Mouse (Mus musculus) layer of hippocampus, adult 9-10 months (tissue): Measurements from ENCODE around the gene Amotl2.
A peak's percentile ranks its signal among the peaks of the same experiment; 100 is the strongest.

Source experiments
- DNase-seq: peaks from one replicate; pipeline ENCODE4 v3.0.0; 2022; ENCODE audit warnings: low spot score

Gene Amotl2

DNA sequence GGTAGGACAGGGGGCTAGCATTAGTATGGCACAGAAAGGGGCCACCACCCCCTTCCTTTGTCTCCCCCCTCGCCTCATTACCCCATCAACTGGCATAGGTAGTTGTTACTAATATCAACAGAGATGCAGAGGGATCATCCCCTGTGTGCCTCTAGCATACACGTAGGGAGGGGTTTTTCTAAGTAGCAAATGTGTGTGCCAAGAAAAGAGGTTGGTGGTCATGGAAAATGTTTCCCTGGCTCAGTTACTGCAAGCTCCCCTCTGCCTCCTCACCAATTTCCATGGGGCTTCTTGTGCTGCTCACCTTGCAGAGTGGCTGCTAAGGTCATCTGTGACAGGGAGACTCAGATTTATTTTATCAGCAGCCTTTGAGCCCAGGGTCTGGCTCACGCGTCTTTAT is 2.6 kb downstream of the Amotl2 start:
- DNase-seq = no peak

- DNase-seq = no peak
Measured at GRCm38 (mm10) chr9:102719936-102720566, 3.6 kb downstream of the Amotl2 start.

DNA sequence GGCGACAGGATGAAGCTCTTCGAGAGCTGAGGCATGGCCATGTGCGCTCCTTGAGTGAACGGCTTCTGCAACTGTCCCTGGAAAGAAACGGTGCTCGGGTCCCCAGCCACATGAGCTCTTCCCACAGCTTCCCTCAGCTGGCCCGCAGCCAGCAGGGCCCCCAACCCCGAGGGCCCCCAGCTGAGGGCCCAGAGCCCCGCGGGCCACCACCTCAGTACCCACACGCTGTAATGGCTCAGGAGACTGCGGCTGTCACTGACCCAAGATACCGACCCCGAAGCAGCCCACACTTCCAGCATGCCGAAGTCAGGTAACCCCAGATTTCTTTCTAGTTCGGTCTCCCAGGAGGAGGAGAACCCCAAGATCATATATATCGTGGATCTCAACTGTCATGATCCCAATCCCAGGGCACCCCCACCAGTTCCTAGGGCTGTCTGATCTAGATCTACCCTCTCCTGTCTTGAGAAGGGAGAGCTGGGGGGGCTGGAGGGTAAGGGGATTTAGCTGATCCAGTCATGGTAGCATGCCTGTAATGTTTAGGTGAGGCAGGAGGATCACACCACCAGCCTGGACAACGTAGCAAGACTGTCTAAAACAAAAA is 4.2 kb downstream of the Amotl2 start:
- no peak for DNase-seq

DNA sequence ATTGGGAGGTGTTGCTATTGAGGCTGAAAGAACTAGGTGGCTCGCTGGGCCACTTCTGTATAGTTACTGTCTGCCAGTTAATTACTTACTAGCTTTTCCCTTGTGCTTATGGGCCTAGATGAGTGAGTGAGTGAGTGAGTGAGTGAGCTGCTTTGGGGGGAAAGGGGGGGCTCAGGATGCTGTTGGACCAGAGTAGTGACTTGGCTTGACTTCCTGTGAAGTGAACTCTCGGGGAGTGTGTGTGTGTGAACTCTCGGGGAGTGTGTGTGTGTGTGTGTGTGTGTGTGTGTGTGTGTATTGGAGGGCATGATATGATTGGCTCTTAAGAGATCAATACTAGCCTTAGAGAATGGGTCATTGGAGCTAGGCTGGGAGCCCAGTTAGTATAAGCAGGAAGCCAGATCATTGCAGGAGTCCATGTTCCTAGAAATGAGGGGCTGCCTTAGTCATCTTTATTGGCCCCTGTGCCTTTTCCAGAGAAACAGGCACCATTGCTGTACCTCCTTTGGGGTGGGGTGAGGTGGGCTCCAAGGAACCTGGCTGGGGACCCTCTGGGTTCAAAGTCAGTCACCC is 5.0 kb downstream of the Amotl2 start:
- no peak for DNase-seq

- DNase-seq = no peak
Measured at GRCm38 (mm10) chr9:102722071-102722561, 5.6 kb downstream of the Amotl2 start.

- DNase-seq = no peak
Measured at GRCm38 (mm10) chr9:102722750-102723149, 6.3 kb downstream of the Amotl2 start.

DNA sequence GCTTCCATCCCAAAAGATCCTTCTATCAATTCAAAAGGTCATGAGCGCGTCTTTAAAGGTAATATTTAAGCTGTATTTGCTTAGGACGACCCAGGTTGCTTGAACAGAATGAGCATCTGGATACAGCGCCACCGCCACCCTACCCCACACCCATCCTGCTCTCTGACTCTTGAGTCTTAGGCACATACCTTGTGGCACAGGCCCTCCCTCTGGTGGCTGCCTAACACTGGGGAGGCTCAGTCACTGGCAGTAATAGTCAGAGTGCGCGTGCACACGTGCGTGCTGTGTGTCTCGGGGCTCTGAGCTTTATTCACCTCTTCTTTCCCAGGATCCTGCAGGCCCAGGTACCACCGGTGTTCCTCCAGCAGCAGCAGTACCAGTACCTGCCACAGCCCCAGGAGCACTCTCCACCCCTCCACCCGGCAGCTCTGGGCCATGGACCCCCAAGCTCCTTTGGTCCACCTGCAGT is 6.8 kb downstream of the Amotl2 start:
- no peak for DNase-seq

GRCm38 (mm10) chr9:102723990-102724461 is 7.6 kb downstream of the Amotl2 start:
- DNase-seq = peak; percentile 47

- DNase-seq = no peak
Measured at GRCm38 (mm10) chr9:102724942-102725341, 8.5 kb downstream of the Amotl2 start.

GRCm38 (mm10) chr9:102725958-102726654 is 9.6 kb downstream of the Amotl2 start:
- DNase-seq = no peak

DNA sequence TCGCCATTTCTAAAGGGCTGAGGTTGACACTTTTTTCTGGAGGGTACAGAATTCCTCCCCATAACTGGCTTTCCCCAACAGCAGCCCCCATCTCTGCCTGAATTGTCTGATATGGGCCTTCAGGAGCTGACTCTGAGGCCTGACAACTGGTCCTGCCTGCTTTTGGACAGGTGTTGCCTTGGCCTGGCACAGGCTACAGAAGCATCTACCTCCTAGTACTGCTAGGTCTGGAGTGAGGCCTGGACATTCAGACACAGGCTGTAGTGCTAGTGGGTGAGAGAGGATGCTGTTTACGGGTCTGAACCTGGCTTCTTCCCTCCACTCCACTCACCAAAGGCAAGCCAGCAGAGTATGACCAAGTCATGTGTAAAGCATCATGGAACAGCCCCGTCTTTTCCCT is 10.3 kb downstream of the Amotl2 start:
- no peak for DNase-seq

DNA sequence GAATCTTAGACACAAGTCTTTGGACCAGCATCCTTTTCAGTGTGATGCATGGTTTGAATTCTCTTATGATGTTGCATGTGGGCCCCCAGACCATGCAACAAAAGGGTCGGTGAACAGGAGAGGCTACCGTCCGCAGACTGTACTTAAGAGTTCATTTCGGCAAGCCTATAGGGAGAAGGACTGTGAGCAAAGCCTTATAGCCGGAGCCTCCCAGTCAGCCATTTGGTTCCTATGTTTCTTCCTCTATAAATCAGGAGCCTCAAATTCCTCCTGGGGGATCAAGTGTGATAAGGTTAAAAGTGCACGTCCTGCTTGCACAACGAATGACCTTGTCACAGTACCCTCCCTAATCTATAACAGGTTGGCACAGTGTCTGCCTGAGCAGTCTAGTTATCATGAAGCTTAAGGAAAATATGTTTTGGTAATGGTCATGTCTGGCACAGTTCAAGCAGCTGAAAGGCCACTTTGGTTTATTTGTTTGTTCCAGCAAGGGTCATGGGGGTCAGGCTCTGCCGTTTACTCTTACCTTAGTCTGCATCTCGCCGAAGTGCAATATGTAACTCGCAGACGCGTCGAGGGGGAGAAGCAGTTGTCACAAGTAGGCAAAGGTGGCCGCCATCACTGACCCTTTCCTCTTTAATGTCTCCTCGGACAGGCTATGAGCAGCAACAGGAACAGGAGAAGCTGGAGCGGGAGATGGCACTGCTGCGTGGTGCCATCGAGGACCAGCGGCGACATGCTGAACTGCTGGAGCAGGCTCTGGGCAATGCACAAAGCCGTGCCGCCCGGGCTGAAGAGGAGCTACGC is 11.4 kb downstream of the Amotl2 start:
- no peak for DNase-seq

- no peak for DNase-seq
Measured at GRCm38 (mm10) chr9:102728469-102728747, 11.9 kb downstream of the Amotl2 start.

DNA sequence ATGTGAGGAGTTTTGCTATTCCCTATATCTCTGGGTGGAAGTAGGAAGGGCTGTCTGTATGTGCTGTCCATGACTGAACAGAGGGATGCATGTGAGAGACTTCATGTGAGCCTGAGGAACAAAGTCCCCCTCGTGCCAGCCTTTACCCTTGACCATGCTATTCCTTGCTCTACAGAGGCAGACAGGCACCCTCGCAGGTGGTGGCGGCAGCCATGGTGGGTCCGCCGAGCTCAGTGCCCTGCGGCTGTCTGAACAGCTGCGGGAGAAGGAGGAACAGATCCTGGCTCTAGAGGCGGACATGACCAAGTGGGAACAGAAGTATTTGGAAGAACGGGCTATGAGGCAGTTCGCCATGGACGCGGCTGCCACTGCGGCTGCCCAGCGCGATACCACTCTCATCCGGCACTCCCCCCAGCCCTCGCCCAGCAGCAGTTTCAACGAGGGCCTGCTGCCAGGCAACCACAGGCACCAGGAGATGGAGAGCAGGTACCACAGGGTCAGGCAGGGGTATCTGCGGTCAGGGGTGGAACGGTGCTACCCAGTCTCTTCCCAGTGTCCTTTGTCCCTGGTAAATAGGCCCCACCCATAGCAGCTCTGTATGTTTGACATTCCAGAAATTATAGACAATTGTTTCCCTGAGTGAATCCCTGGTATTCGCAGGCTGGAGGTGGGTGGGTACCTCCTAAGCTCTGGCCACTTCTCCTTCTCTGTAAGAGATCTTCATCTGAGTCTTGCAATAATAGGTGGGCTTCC is 12.8 kb downstream of the Amotl2 start:
- no peak for DNase-seq

DNA sequence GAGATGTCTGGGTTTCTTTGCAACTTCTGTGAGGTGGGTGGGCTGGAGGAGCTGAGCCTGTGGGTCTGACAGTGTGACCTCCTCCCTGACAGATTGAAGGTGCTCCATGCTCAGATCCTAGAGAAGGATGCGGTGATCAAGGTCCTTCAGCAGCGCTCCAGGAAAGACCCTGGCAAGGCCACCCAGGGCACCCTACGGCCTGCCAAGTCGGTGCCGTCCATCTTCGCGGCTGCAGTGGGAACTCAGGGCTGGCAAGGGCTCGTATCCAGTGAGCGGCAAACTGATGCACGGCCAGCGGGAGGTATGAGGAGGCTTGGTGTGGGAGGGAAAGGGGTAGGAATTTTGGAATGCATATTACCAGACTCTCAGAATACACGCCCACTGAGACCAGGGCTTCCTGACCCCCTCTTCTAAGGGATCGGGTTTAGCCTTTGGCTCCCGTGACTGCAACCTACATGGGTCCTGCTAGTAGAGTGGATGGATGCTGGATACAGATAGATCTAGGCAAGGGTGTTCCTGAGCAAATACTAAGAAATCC is 13.5 kb downstream of the Amotl2 start:
- no peak for DNase-seq

GRCm38 (mm10) chr9:102731044-102731471 is 14.6 kb downstream of the Amotl2 start:
- no peak for DNase-seq

DNA sequence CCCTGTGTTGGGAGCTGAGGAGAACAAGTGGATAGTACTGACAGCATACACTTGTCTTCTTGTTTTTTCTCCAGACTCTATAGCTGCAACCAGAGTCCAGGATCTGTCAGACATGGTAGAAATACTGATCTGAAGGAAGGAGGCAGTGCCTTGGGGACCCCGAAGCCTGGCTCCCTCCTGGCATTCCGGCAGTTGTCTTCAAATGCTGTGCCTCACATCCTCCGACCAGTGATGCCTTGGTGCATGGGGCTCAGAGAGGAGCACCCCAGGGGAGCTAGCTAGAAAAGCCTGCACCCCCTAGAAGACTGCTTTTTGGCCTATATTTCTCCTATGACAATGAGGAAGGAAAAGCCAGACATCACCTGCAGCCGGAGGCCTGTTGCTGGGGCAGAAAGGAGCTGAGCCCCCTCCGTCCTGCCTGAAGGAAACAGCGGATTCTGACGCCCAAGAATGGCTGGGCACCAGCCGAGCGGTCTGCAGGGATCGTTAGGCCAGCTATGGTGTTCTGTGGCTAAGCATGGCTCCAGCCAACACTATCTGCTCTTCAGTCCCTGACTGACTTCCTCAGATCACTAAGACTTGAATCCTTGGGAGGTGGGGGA is 15.2 kb downstream of the Amotl2 start:
- no peak for DNase-seq

- no peak for DNase-seq
Measured at GRCm38 (mm10) chr9:102732326-102732865, 15.9 kb downstream of the Amotl2 start.

DNA sequence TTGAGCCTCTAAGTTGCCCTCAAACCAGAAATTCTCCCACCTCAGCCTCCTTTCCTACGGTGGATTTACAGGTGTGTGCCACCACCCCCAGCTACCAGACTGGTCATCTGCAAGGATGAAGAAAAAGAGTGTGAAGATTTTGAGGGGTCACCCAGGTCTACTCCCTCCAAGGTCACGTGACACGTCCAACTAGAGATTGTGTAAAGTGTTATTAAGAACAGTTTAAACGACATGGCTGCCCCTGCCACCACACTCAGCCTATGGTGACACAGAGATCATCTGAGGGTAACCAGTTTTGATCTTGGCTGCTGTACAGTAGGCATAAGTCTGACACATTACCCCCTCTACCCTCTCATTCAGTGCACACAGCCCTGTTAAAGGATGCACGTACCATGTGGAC is 17.0 kb downstream of the Amotl2 start:
- no peak for DNase-seq

- DNase-seq = no peak
Measured at GRCm38 (mm10) chr9:102733999-102734738, 17.7 kb downstream of the Amotl2 start.
